Mouse (Mus musculus) CD4-positive helper T cell, adult 2 months (primary cell): ENCODE measurements around the gene Selenoh.

Source experiments
- DNase-seq: peaks from one replicate; pipeline ENCODE4 v3.0.0-alpha.2; 2012; ENCODE audit warnings: low read depth, missing footprints, low spot score

The Selenoh gene

DNA sequence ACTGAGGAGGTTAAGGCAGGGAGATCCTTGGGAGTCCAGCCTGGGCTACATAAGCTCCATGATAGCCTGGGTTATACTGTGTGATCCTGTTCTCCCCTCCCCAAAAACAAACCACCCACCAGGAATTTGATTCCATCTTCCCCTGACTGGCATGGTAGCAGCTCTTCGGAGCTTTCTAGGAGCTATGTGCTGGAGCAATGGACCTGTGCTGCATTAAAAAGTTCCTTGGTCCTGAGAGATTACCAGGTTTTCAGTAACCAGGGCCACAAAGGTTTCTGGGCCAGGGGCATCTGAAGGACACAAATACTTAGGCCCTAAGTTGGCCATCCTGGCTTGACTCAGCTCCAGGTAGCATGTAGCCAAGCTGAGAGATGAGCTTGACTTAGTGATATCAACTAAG is 38.6 kb downstream of the Selenoh start:
- no peak for DNase-seq

DNA sequence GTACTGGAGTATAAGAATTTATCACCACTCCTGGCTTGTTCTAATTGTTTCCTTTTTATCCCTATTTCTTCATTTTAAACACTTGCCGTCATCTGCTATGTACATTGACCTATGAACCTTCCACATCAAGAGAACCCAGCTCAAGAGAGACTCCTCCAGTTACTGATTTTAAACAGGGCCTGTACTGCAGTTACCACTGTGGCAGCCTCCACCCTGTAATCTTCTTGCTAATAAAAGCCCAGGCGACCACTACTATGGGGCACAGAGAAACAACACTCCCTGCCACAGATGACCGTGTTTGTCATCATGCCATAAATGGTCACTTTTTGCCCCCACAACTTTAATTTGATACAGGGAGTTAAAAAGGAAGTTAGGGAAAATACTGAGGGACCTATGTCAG is 43.5 kb downstream of the Selenoh start:
- no peak for DNase-seq

DNA sequence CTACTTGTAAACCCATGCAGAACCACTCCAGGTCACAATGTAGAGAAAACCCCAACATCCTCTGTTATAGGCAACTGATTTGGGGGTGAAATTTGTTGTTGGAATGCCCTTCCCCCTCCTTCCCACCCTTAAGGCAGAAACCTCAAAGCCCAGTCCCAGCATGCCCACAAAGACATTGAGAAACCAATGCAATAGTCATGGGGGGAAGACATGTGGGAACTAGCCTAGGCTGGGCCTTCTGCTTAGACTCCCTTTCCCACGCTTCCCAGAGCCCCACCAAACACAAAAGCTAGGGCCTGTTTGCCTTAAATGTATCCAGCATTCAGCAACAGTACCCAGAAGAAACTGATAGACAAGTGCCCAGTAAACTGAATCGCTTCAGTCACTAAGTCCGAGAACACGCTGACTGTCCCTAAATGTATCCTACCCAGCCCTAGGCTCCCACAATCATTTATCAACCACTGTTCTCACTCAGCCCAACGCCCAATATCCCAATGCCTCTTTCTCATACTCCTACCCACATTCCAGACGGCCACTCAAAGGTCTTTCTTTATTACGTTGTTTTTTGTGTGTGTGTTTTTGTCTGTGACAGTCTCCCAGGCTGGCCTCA is 44.1 kb downstream of the Selenoh start:
- no peak for DNase-seq

DNA sequence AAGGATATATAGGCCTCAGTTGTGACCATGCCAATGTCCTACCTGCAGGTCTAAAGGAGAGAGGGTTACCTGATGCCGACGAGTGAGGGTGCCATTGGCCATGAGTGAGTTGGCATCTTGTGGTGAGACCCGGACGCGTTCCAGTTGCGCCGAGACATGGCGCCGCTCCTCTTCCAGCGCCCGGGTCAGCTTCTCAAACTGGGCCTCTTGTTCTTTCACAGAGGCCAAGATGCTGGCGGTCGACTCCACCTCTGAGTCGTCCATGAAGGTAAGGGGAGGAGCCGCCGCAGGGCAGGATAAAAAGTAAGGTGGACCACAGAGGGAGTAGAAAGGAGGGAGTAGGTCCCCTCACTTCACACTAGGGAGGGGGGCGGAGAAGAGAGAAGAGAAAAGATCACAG is 46.4 kb downstream of the Selenoh start:
- no peak for DNase-seq

DNA sequence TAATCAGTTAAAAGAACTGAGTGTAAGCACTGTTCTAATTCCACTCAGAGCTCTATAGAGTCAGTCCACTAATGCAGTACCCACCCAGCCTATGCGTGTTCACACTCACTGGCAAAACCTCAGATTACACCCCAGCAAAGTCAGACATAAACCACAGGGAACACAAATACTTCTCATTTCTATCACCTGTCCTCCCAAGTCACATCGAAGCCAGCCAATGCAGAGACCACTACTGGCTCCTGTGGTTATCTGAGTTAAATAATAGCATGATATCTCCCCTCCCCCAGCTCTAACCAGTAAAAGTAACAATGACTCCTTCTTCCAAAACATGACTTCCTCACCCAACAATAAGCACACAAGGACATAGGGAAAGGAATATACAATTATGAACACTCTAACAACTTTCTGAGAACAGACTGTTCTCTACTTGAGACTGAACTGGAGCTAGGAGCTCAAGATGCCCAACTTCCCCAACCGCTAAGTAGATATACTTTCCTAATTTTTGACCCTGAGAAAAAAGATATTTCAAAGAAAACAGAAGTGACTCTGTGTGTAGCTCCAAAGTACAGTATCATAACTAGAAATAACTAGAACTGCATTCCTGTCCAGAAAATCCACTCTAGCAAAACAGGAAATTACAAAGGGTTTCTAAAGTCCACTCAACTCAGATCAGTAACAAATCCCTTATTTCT is 47.0 kb downstream of the Selenoh start:
- DNase-seq, result no peak

DNA sequence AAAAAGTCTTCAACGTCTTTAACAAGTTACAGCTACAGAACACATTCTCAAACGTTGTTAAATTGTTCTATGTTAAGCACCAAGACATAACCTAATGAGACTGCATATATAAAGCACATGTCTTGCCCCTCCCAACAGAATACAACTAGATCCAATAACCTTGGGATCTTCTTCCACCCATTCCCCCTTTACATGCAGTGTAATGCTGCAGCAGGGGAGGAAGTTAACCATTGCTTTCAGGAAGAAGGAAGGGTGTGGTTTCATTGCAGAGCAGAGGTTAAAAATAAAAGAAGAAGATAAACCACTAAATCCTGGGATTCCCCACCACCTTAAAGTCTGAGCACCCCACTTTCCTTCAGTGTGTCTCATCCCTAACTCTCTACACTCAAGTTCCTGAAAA is 47.9 kb downstream of the Selenoh start:
- DNase-seq, result no peak

DNA sequence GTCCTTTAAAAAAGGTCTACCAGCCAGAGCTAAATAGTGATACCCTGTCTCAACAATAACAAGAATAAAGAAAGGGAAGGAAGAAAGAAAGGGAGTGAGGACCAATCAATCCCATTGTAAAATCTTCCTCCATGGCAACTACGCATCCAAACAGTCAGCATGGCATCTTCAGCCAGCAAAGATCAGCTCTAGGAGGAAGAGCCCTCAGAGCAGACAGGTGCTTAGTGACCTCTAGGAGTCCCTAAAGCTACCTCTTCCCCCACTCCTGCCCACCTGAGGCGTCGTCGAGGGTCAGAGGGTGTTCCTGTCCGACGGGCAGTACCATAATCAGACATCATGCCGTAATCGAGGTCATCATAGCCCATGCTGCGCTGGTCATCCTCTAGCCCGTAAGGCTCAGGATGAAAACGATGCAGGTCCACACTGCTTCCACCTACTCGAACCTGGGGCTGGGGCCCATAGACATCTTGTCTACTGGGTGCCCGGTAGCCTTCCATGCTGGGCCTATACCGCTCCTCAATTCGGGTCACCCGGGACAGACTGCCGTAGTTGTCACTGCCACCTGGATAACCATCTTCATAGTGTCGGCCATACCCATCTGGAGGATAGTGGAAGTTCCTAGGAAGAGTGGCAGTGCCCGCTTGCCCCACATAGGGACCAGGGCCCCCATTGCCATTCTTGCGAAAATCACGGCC is 50.8 kb downstream of the Selenoh start:
- no peak for DNase-seq
